Mouse (Mus musculus) lung, postnatal 0 days (tissue): Measurements from ENCODE around the gene Dscaml1.

Experiments used
- CTCF ChIP-seq: IDR thresholded peaks from 2 replicates; pipeline ENCODE4 v1.5.1; 2016; ENCODE audit warnings: antibody characterized with exemption, mild to moderate bottlenecking
- EP300 ChIP-seq: IDR thresholded peaks from 2 replicates; pipeline ENCODE4 v1.6.1; 2016; ENCODE audit warnings: antibody characterized with exemption, mild to moderate bottlenecking, control low read depth

- no peak for TF ChIP-seq CTCF
- TF ChIP-seq EP300 = no peak
Observed at GRCm38 (mm10) chr9:45779201-45779600, 352.8 kb downstream of the Dscaml1 start.
